Mouse (Mus musculus) MEL (cell line): Measurements from ENCODE around the gene Ddo. TPM values are rescaled to one million over a fixed set of nuclear protein-coding genes. Genes with fewer than 3 reads are reported as not detected.

ENCODE experiments used
- DNase-seq: peaks from one replicate; pipeline ENCODE4 v3.0.0; 2011; ENCODE audit warnings: low read depth, low spot score
- H3K27ac ChIP-seq: 2 replicates; pipeline ENCODE4 v1.5.1; 2012; ENCODE audit warnings: low read depth, mild to moderate bottlenecking, control low read depth, low read length, moderate library complexity; ENCODE audit not compliant: control insufficient read depth
- H3K27me3 ChIP-seq, 2 experiments: fragments of 150-350 bp in 1 of 2; sonication (generic) in 1 of 2; 2 replicates each; pipeline ENCODE4 v1.6.1; 2012; ENCODE audit warnings: low read length in 2 of 2, mild to moderate bottlenecking in 2 of 2, improper control_type of control experiment in 1 of 2, moderate library complexity in 1 of 2; ENCODE audit not compliant: insufficient read depth in 2 of 2, control insufficient read depth in 1 of 2
- H3K36me3 ChIP-seq, 2 experiments: 2 replicates each; pipeline ENCODE4 v1.6.1; 2012 to 2014; ENCODE audit warnings: low read length in 2 of 2, improper control_type of control experiment in 1 of 2, inconsistent platforms in 1 of 2, mild to moderate bottlenecking in 1 of 2; ENCODE audit not compliant: insufficient read depth in 2 of 2, control insufficient read depth in 1 of 2
- H3K4me1 ChIP-seq, 2 experiments: fragments of 150-350 bp in 1 of 2; sonication (generic) in 1 of 2; 2 replicates each; pipeline ENCODE4 v1.6.1; 2012; ENCODE audit warnings: low read length in 2 of 2, improper control_type of control experiment in 1 of 2, mild to moderate bottlenecking in 1 of 2; ENCODE audit not compliant: insufficient read depth in 2 of 2, control insufficient read depth in 1 of 2
- H3K4me3 ChIP-seq, 2 experiments: fragments of 150-350 bp in 1 of 2; sonication (generic) in 1 of 2; 2 replicates each; pipeline ENCODE4 v1.5.1; 2012; ENCODE audit warnings: low read depth in 2 of 2, low read length in 2 of 2, mild to moderate bottlenecking in 2 of 2, moderate library complexity in 2 of 2, control low read depth in 1 of 2, improper control_type of control experiment in 1 of 2; ENCODE audit not compliant: control insufficient read depth in 1 of 2, insufficient read depth in 1 of 2
- H3K79me2 ChIP-seq: 2 replicates; pipeline ENCODE4 v1.6.1; 2012; ENCODE audit warnings: mild to moderate bottlenecking, low read length, moderate library complexity; ENCODE audit not compliant: control insufficient read depth, poor library complexity, insufficient read depth
- H3K9ac ChIP-seq: 2 replicates; pipeline ENCODE4 v1.6.1; 2012; ENCODE audit warnings: low read depth, mild to moderate bottlenecking, control low read depth, low read length, moderate library complexity; ENCODE audit not compliant: control insufficient read depth, poor library complexity, severe bottlenecking
- H3K9me3 ChIP-seq: fragments of 150-350 bp; sonication (generic); replicated peaks from 2 replicates; pipeline ENCODE4 v1.6.1; 2012; ENCODE audit warnings: mild to moderate bottlenecking, low read length, improper control_type of control experiment, moderate library complexity; ENCODE audit not compliant: insufficient read depth
- CTCF ChIP-seq, 3 experiments: IDR thresholded peaks in 2 of 3; conservative IDR thresholded peaks in 1 of 3; 2 replicates each; pipeline ENCODE4 v1.5.1; 2011 to 2012; ENCODE audit warnings: low read length in 3 of 3, low read depth in 2 of 3, mild to moderate bottlenecking in 2 of 3, improper control_type of control experiment in 1 of 3, inconsistent platforms in 1 of 3, mixed read lengths in 1 of 3, moderate library complexity in 1 of 3; ENCODE audit not compliant: control insufficient read depth in 1 of 3, insufficient read depth in 1 of 3, poor library complexity in 1 of 3, severe bottlenecking in 1 of 3
- E2F4 ChIP-seq: IDR thresholded peaks from 2 replicates; pipeline ENCODE4 v1.6.1; 2011; ENCODE audit warnings: low read depth, low read length, improper control_type of control experiment, borderline replicate concordance
- ELF1 ChIP-seq: IDR thresholded peaks from 2 replicates; pipeline ENCODE4 v1.6.1; 2014; ENCODE audit warnings: low read depth, mild to moderate bottlenecking, inconsistent platforms, low read length, improper control_type of control experiment, moderate library complexity
- EP300 ChIP-seq, 2 experiments: IDR thresholded peaks; 2 replicates each; pipeline ENCODE4 v1.6.1; 2011; ENCODE audit warnings: improper control_type of control experiment in 2 of 2, low read length in 2 of 2, low read depth in 1 of 2, mild to moderate bottlenecking in 1 of 2
- GATA1 ChIP-seq: IDR thresholded peaks from 2 replicates; pipeline ENCODE4 v1.6.1; 2011; ENCODE audit warnings: low read depth, low read length, improper control_type of control experiment
- MAFK ChIP-seq: IDR thresholded peaks from 2 replicates; pipeline ENCODE4 v1.6.1; 2011; ENCODE audit warnings: low read depth, mild to moderate bottlenecking, low read length, improper control_type of control experiment, borderline replicate concordance
- MAZ ChIP-seq: IDR thresholded peaks from 2 replicates; pipeline ENCODE4 v1.6.1; 2012; ENCODE audit warnings: low read depth, mild to moderate bottlenecking, inconsistent platforms, low read length, improper control_type of control experiment
- MYB ChIP-seq: IDR thresholded peaks from 2 replicates; pipeline ENCODE4 v1.6.1; 2011; ENCODE audit warnings: mild to moderate bottlenecking, low read depth, low read length, improper control_type of control experiment
- MYC ChIP-seq: IDR thresholded peaks from 2 replicates; pipeline ENCODE4 v1.6.1; 2011; ENCODE audit warnings: low read depth, mild to moderate bottlenecking, low read length, improper control_type of control experiment, moderate library complexity
- NRF1 ChIP-seq: IDR thresholded peaks from 2 replicates; pipeline ENCODE4 v1.6.1; 2014; ENCODE audit warnings: low read depth, mild to moderate bottlenecking, inconsistent platforms, low read length, improper control_type of control experiment, moderate library complexity; ENCODE audit not compliant: poor library complexity, insufficient read depth, severe bottlenecking
- POLR2AphosphoS2 ChIP-seq: IDR thresholded peaks from 2 replicates; pipeline ENCODE4 v1.6.1; 2011; ENCODE audit warnings: low read length, improper control_type of control experiment
- POLR2AphosphoS5 ChIP-seq: IDR thresholded peaks from 2 replicates; pipeline ENCODE4 v1.6.1; 2012; ENCODE audit warnings: low read depth, borderline replicate concordance, mild to moderate bottlenecking, inconsistent platforms, low read length, moderate library complexity, mixed read lengths
- RAD21 ChIP-seq: IDR thresholded peaks from 2 replicates; pipeline ENCODE4 v1.6.1; 2011; ENCODE audit warnings: mild to moderate bottlenecking, low read depth, low read length, improper control_type of control experiment
- TAL1 ChIP-seq: IDR thresholded peaks from 2 replicates; pipeline ENCODE4 v1.6.1; 2012; ENCODE audit warnings: mild to moderate bottlenecking, inconsistent platforms, low read length, moderate library complexity, mixed read lengths
- TBP ChIP-seq: IDR thresholded peaks from 2 replicates; pipeline ENCODE4 v1.8.0; 2011; ENCODE audit warnings: low read depth, low read length, improper control_type of control experiment
- TCF12 ChIP-seq: IDR thresholded peaks from 2 replicates; pipeline ENCODE4 v1.6.1; 2014; ENCODE audit warnings: low read depth, mild to moderate bottlenecking, inconsistent platforms, low read length, improper control_type of control experiment, moderate library complexity
- UBTF ChIP-seq: IDR thresholded peaks from 2 replicates; pipeline ENCODE4 v1.6.1; 2012; ENCODE audit warnings: low read depth, mild to moderate bottlenecking, inconsistent platforms, low read length, improper control_type of control experiment, moderate library complexity, borderline replicate concordance; ENCODE audit not compliant: insufficient read depth
- ZC3H11A ChIP-seq: IDR thresholded peaks from 2 replicates; pipeline ENCODE4 v1.6.1; 2012; ENCODE audit warnings: low read depth, mild to moderate bottlenecking, inconsistent platforms, low read length, improper control_type of control experiment
- ZKSCAN1 ChIP-seq: IDR thresholded peaks from 2 replicates; pipeline ENCODE4 v1.6.1; 2012; ENCODE audit warnings: low read depth, mild to moderate bottlenecking, inconsistent platforms, low read length, improper control_type of control experiment, moderate library complexity
- ZMIZ1 ChIP-seq: IDR thresholded peaks from 2 replicates; pipeline ENCODE4 v1.6.1; 2012; ENCODE audit warnings: low read depth, mild to moderate bottlenecking, inconsistent platforms, low read length, improper control_type of control experiment, moderate library complexity
- ZNF384 ChIP-seq: IDR thresholded peaks from 2 replicates; pipeline ENCODE4 v1.6.1; 2012; ENCODE audit warnings: low read depth, mild to moderate bottlenecking, inconsistent platforms, low read length, improper control_type of control experiment
- polyA plus RNA-seq, 2 experiments: library from polyadenylated mRNA; stranded (reverse) in 1 of 2; unstranded in 1 of 2; fragments of >175 nt in 1 of 2; fragments of >200 nt in 1 of 2; gene quantifications; 2 replicates each; pipeline versions ENCODE4 v1.2.1 to v1.2.4; 2012; ENCODE audit warnings: low replicate concordance in 2 of 2, low read depth in 1 of 2; ENCODE audit not compliant: insufficient read length in 2 of 2, insufficient read depth in 1 of 2, missing spikeins in 1 of 2
- total RNA-seq: library from RNA; depleted of rRNA; stranded (reverse); fragments of 300-350 nt; gene quantifications from 2 replicates; pipeline ENCODE4 v1.2.3, GENCODE M21; 2012

Ddo gene
- total and polyA plus RNA-seq, 3 experiments: 0.04 TPM; not detected in 2

DNA sequence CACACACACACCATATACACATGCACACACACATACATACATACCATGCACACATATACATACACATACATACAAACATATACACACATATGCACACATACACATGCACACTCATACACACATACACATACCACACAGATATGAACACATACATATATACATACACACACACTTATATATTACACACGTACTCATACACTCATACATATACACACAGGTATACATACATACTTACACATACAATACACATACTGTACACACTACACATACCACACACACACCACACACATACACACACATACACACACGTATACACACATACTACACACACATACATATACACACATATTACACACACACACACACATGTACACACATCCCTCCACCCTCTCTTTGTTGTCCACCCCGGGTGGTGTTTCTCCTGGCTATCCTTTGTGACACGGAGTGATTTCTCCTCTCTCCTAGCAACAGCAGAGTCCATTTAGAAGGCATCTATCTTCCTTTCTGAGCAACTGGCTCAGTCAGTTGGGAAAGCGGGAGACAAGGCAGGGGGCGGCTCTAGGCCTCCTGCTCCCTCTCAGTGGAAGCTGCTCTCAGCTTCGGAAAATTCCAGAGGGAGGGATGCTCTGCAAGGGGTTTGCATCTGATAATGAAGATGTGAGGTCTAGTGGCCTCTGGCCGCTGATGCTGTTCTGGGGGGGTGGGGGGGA, 42.9 kb downstream of the Ddo start:
- no peak for DNase-seq
- 0 out of 2 replicates have a peak, but pooled peaks have one; percentile 41 for TF ChIP-seq POLR2AphosphoS5
- no peak for TF ChIP-seq ZKSCAN1
- no peak overlapping the region for H3K9ac ChIP-seq
- H3K4me1 ChIP-seq: no peaks in the 10 kb centered on the region
- no peak overlapping the region for H3K27ac ChIP-seq
- H3K36me3 ChIP-seq: no peaks in the 10 kb centered on the region
- no peak overlapping the region for H3K4me3 ChIP-seq
- peaks cover 0 to 3% of the 10 kb centered on the region in 2 experiments; a peak in 1 of 4 replicates for H3K27me3 ChIP-seq
- H3K9me3 ChIP-seq: no peaks in the 10 kb centered on the region
- no peaks in the 10 kb centered on the region for H3K79me2 ChIP-seq

DNA sequence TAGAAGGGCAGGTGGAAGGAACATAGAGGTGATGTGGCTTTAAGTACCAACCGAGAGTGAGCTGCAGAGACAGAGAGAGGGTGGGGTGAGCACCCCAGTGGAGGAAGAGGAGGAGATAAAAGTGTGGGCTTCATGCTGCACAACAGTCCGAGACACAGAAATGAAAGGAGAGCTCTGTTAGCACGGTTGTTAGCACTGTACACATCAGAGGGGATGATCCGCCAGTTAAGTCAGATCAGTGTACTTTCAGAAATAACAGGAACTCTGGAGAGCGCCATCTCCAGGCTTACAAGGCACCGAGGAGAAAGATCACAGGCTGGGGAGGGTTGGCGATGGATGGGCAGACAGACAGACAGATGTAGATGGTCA, 43.5 kb downstream of the Ddo start:
- H3K36me3 ChIP-seq: no peaks in the 10 kb centered on the region
- H3K27me3 ChIP-seq: peaks cover 2 to 3% of the 10 kb centered on the region in 2 experiments; a peak in 3 of 4 replicates
- no peaks in the 10 kb centered on the region for H3K79me2 ChIP-seq
- no peak overlapping the region for H3K4me3 ChIP-seq
- TF ChIP-seq ELF1 (no peak), GATA1 (no peak), UBTF (no peak), MAZ (no peak), MAFK (no peak), EP300 (IDR thresholded peaks at IDR 0.05; ENCODE audit: low read depth in 1 of 2, low read length in 2 of 2) (no peak), MYC (no peak), ZC3H11A (no peak), E2F4 (no peak), RAD21 (no peak), TCF12 (no peak), POLR2AphosphoS2 (no peak), TAL1 (no peak), ZMIZ1 (no peak), CTCF (IDR thresholded peaks at IDR 0.05 in 2 of 3, conservative IDR thresholded peaks at IDR 0.05 in 1 of 3; ENCODE audit: control insufficient read depth in 1 of 3, insufficient read depth in 1 of 3, low read depth in 2 of 3, low read length in 3 of 3, poor library complexity in 1 of 3, severe bottlenecking in 1 of 3) (no peak), ZNF384 (no peak), MYB (no peak), NRF1 (no peak), TBP (no peak)
- H3K4me1 ChIP-seq: no peaks in the 10 kb centered on the region
- no peak for DNase-seq
- no peak overlapping the region for H3K27ac ChIP-seq
- H3K9ac ChIP-seq: no peak overlapping the region
- no peaks in the 10 kb centered on the region for H3K9me3 ChIP-seq
